Mouse (Mus musculus) brown adipose tissue, adult 24 weeks (tissue): ENCODE results near the gene Zfp617. TPM values are rescaled to one million over a fixed set of nuclear protein-coding genes. Genes with fewer than 3 reads are reported as not detected.
"Not testable (repeated sequence)": the region's sequence is repeated elsewhere in the genome, so short reads cannot be mapped to it uniquely, and the experiment has no call there.

Experiments
- H3K27ac ChIP-seq: fragments of 200-500 bp; replicated peaks from 2 replicates; pipeline ENCODE4 v1.5.1; 2012; ENCODE audit warnings: low read depth, mild to moderate bottlenecking, low read length
- H3K4me1 ChIP-seq: fragments of 200-500 bp; 2 replicates; pipeline ENCODE4 v1.6.1; 2012; ENCODE audit warnings: low read length, mixed read lengths; ENCODE audit not compliant: control insufficient read depth, insufficient read depth, insufficient read length
- H3K4me3 ChIP-seq: fragments of 200-500 bp; 2 replicates; pipeline ENCODE4 v1.5.1; 2012; ENCODE audit warnings: low read depth, mild to moderate bottlenecking, low read length, moderate library complexity; ENCODE audit not compliant: insufficient read depth
- polyA plus RNA-seq: library from polyadenylated mRNA; stranded (reverse); fragments of >200 nt; gene quantifications from 2 replicates; pipeline ENCODE4 v1.2.4, GENCODE M21; 2012; ENCODE audit not compliant: missing spikeins, insufficient read depth, insufficient read length

The Zfp617 gene
- polyA plus RNA-seq: 18.4 and 20.8 TPM in 2 replicates

GRCm38 (mm10) chr8:71908309-71909261, at the start of gene Zfp617, which contains the start of gene Zfp882:
Zfp617 (plus strand) TSS chr8:71908635.
Zfp882 (plus strand) TSS chr8:71908608.
- Histone ChIP-seq H3K27ac (peak within 1 kb of the TSS; percentile 86), H3K4me3 (peak within 1 kb of the TSS; percentile 74), H3K4me1 (no peaks in the 10 kb centered on the region)

GRCm38 (mm10) chr8:71861551-71861950, 46.9 kb upstream of the Zfp617 start:
- not testable (repeated sequence) for H3K4me3 ChIP-seq, H3K4me1 ChIP-seq, H3K27ac ChIP-seq

- not testable (repeated sequence) for H3K27ac ChIP-seq, H3K4me1 ChIP-seq
Measured at GRCm38 (mm10) chr8:71862038-71862437, 46.4 kb upstream of the Zfp617 start.

GRCm38 (mm10) chr8:71881618-71882274, 26.7 kb upstream of the Zfp617 start, which contains the start of gene Zfp709:
Zfp709 (plus strand) TSS chr8:71882019.
- Histone ChIP-seq H3K4me3 (peak within 1 kb of the TSS; percentile 85), H3K27ac (peak within 1 kb of the TSS; percentile 66), H3K4me1 (no peaks in the 10 kb centered on the region)

More at GRCm38 (mm10) chr8:71862038-71862437, 46.4 kb upstream of the Zfp617 start:
- H3K4me3 ChIP-seq: not testable (repeated sequence)

- not testable (repeated sequence) for H3K4me1 ChIP-seq, H3K27ac ChIP-seq, H3K4me3 ChIP-seq
Measured at GRCm38 (mm10) chr8:71900666-71901065, 7.8 kb upstream of the Zfp617 start.

- H3K4me3 ChIP-seq, H3K27ac ChIP-seq, H3K4me1 ChIP-seq: not testable (repeated sequence)
Measured at GRCm38 (mm10) chr8:71903084-71903483, 5.4 kb upstream of the Zfp617 start.

GRCm38 (mm10) chr8:71906809-71907208, 1.6 kb upstream of the Zfp617 start:
- Histone ChIP-seq H3K4me3 (no peak overlapping the region), H3K27ac (no peak overlapping the region), H3K4me1 (no peaks in the 10 kb centered on the region)

- Histone ChIP-seq H3K4me3 (peak overlapping the region; percentile 74), H3K4me1 (no peaks in the 10 kb centered on the region), H3K27ac (peak overlapping the region; percentile 6; the same call in 1 of the 2 replicates)
Measured at GRCm38 (mm10) chr8:71907798-71908257, 607 bp upstream of the Zfp617 start.

- H3K4me1 ChIP-seq: no peaks in the 10 kb centered on the region
- H3K27ac ChIP-seq: no peak overlapping the region
Measured at GRCm38 (mm10) chr8:71912286-71912685, 3.9 kb downstream of the Zfp617 start.

GRCm38 (mm10) chr8:71922567-71923401, 14.3 kb downstream of the Zfp617 start:
- peak overlapping the region; percentile 98 for H3K4me3 ChIP-seq
- H3K4me1 ChIP-seq: peaks cover 9% of the 10 kb centered on the region
- peak overlapping the region; percentile 97 for H3K27ac ChIP-seq

More at GRCm38 (mm10) chr8:71912286-71912685, 3.9 kb downstream of the Zfp617 start:
- H3K4me3 ChIP-seq: no peak overlapping the region

GRCm38 (mm10) chr8:71925791-71926190, 17.4 kb downstream of the Zfp617 start:
- Histone ChIP-seq H3K4me3 (no peak overlapping the region), H3K27ac (no peak overlapping the region), H3K4me1 (peaks cover 9% of the 10 kb centered on the region)

GRCm38 (mm10) chr8:71926551-71926950, 18.1 kb downstream of the Zfp617 start:
- Histone ChIP-seq H3K27ac (no peak overlapping the region), H3K4me1 (peaks cover 9% of the 10 kb centered on the region), H3K4me3 (no peak overlapping the region)

GRCm38 (mm10) chr8:71927779-71928178, 19.3 kb downstream of the Zfp617 start:
- Histone ChIP-seq H3K4me3 (no peak overlapping the region), H3K4me1 (peaks cover 9% of the 10 kb centered on the region), H3K27ac (no peak overlapping the region)

- H3K27ac ChIP-seq, H3K4me1 ChIP-seq, H3K4me3 ChIP-seq: not testable (repeated sequence)
Measured at GRCm38 (mm10) chr8:71938037-71938436, 29.6 kb downstream of the Zfp617 start.
